Mouse (Mus musculus) adrenal gland, adult 2 months (tissue): ENCODE measurements around the gene Stk38. TPM values are rescaled to one million over a fixed set of nuclear protein-coding genes. Genes with fewer than 3 reads are reported as not detected.
A peak's percentile ranks its signal among the peaks of the same experiment; 100 is the strongest.
"Not testable (repeated sequence)": the region's sequence is repeated elsewhere in the genome, so short reads cannot be mapped to it uniquely, and the experiment has no call there.

ENCODE experiments used
- DNase-seq: peaks from one replicate; pipeline ENCODE4 v3.0.0; 2021
- polyA plus RNA-seq: library from polyadenylated mRNA; depleted of rRNA; stranded (reverse); fragments of >200 nt; gene quantifications from 2 replicates; pipeline ENCODE4 v1.2.3, GENCODE M21; 2012
- total RNA-seq, 2 experiments: library from RNA; stranded (reverse); gene quantifications; 2 replicates each; pipeline ENCODE4 v1.2.3; 2021

The Stk38 gene
- total and polyA plus RNA-seq, 3 experiments = 50.5 to 151 (median 52.6) TPM

DNA sequence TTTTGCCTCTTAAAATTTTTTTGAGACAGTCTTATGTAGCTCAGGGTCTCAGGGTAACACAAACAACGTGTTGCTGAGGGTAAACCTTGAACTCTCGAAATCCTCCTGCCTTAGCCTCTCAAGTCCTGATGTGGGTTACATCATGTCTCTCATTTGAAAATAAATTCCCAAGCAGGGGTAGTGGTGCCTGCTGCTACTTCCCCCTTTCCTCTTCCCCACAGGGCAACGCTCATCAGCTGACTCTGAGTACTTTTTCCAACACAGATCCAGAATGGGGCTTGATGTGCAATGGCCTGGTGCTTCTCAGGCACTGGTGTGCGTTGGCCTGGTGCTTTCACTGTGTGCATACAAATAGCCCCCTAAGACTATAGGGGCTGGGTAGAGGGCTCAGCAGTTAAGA, 1.4 kb upstream of the Stk38 start:
- no peak for DNase-seq

DNA sequence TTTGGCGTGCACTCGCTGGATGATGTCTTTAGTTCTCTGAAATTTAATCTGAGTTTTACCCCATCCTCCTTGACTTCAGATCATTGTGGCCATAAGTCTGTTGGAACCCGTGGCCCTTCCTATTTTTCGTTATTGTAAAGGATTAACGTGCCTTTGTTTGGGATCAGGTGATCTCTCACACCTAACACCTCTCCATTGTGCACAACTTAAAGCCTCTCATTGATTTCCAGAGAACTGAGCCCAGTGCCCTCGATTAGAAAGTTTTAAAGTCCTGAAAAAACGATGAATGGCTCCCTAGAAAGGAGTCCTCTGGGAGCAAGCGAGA, 493 bp upstream of the Stk38 start:
- DNase-seq = no peak

GRCm38 (mm10) chr17:29007243-29007640, 553 bp downstream of the Stk38 start:
- no peak for DNase-seq

DNA sequence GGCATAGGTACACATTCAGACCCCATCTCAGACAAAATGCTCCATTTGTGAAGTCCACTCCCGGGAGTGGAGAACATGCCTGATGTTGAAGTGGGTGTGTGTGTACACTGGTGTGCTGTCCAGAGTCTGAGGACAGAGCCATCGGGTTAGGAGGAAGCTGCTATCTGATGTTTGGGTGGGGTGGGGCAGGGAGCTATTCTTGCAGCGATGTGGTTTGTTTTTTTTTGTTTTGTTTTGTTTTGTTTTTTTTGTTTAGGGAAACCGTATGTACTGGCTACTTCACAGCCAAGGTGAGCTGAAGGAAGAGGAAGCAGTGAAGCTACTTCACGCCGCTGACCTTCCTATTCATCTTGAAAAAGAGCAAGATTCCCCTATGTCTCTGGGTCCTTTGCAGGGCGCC, 983 bp downstream of the Stk38 start:
- no peak for DNase-seq

GRCm38 (mm10) chr17:29005002-29005401, 2.8 kb downstream of the Stk38 start:
- no peak for DNase-seq

- DNase-seq = no peak
These were observed 4.1 kb downstream of the Stk38 start for GRCm38 (mm10) chr17:29003740-29004139.

GRCm38 (mm10) chr17:29000465-29000864, 7.3 kb downstream of the Stk38 start:
- no peak for DNase-seq

DNA sequence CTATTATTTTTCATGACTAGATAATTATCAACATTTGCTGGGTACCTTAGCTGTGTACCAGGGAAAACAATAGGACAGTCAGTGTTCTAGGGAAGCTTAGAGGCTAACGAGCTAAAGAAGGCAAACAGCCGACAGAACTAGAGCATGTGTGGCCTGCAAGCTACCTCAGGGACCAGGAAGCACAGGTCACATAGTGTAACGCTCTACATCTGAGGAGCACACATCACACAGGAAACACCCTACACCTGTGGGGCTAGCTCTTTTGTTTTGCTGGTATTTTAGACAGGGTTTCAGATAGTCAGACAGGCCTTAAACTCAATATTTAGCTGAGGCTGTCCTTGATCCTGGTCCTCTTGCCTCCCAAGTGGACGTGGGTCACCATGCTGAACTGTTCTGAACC, 13.2 kb downstream of the Stk38 start:
- DNase-seq = no peak

DNA sequence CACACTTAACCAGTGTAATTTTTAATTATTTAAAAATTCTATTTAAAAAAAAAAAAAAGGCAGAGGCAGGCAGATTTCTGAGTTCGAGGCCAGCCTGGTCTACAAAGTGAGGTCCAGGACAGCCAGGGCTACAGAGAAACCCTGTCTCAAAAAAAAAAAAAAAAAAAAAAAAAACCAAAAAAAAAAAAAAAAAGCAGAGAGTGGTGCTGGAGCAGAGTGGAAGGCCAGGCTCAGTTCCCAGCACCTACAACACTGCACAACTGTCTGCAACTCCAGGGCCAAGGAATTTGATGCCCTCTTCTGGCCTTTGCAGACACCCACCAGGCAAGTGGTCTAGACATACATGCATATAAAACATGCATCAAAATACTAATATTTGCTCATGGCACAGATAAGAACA, 14.8 kb downstream of the Stk38 start:
- not testable (repeated sequence) for DNase-seq

GRCm38 (mm10) chr17:28992105-28992504, 15.7 kb downstream of the Stk38 start:
- peak; percentile 17 for DNase-seq

DNA sequence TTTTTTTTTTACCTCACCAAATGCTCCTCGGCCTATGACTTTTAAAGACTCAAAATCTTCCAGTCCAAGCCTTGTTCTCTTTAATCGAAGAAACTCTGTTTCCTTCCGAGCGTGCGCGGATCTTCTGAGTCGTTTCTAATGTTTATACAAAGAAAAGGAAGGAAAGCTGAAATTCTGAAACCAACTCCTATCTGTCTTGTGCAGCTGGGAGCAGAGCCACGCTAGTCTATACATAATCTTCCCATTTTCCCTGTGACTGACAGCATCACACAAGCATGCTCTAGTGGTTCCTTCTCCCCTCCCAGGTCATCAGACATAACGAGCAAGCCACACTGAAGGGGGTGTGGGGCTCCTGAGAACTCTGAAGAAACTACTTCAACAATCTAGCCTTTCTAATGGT, 16.5 kb downstream of the Stk38 start:
- DNase-seq = no peak

DNA sequence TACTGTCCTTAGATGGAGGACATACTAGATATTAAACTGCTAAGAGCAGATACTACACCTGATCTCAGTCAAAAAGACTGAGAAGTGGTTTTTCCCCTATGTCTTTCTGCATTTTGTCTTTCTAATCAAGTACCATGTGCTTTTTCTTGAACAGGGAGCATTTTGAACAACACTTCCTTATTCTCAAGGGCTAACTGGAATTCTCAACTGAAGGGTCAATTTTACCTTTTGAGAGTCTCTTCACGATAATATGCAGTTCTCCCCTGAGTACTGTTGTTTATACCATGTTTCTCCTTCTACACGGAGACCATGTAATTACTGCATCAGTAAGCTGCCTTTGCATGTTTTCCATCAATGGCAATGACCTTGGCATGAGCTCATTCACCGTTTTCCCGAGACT, 17.7 kb downstream of the Stk38 start:
- no peak for DNase-seq

GRCm38 (mm10) chr17:28988996-28989395, 18.8 kb downstream of the Stk38 start:
- DNase-seq = no peak

DNA sequence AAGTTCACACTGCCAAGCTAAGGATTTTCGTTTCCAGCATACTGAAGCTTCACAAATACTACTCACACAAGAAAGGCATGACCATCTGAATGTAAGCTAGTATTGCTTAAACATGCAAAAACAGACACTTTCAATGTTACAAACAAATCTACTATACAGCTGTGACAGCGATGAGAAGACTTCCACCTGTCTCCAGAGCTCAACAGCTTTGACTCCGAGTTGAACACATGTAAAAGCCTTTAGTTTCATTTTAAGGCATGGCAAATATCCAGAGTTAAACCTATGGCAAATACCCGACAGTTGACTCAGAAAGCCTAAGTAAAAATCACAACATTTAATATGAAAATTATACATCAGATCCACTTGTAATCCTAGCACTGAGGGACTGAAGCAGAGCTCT, 19.5 kb downstream of the Stk38 start:
- no peak for DNase-seq

DNA sequence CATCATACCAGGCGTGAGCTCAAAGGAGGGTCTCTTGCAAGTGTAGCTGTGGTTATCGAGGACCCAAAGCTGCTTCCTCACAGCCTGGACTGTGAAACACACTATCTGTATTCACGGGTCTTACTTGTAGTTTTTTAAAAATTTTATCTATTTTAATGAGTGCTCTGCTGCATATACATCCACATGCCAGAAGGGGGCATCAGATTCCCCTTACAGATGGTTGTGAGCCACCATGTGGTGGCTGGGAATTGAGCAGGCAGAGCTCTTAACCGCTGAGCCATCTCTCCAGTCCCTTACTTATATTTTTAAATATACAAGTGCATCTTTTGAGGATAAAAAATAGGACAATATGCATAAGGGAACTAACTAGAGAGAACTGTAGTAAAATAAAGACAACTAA, 20.1 kb downstream of the Stk38 start:
- no peak for DNase-seq

- DNase-seq = peak; percentile 22
These were observed 21.0 kb downstream of the Stk38 start for GRCm38 (mm10) chr17:28986833-28987232.

DNA sequence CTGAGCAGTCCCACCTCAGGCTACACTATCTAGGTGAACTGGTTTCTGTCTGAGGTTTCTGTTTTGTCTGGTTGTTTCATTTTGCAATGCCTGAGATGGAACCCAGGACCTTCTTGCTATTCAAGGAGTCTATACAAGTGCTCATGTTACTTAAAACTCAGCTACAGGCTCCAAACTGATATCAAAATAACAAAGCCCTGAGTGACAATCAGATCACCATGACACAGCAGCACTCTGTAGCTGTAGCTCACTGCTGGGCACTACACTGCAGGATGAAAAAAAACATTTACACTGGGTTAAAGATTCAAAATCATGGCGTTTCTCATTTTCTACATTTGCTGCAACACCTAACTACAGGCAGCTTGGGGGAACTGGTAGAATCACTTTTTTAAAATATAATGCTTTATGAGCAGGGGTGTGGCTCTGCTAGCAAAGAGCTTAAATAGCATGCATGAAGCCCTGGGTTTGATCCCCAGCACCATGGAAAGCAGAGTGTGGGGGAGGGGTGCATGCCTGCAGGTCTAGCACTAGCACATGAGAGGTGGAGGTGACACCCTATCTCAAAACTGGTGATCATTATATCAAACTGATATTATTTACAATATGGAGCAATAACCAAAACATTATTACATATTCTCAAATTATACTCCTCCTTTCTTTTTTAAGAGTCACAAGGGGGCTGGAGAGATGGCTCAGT, 22.9 kb downstream of the Stk38 start:
- DNase-seq = no peak

DNA sequence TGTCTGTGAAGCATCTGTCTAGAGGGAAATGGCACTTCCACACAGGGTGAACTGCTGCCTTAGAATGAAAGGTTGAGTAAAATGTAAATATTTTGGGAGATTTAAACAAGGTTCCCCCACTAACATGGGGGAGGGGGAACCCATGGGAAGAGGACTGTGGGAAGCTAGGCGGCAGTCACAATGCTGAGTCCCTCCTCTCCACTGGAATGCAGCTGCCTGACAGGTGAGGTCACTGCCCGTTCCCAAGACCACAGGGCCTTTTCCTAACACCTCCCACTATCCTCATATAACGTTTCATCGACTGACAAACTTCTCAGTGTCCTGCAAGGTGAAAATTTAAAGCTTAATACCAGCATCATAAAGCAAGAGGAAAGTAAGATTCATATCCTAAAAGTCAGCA, 25.2 kb downstream of the Stk38 start:
- DNase-seq = no peak

- no peak for DNase-seq
These were observed 26.7 kb downstream of the Stk38 start for GRCm38 (mm10) chr17:28981081-28981480.

DNA sequence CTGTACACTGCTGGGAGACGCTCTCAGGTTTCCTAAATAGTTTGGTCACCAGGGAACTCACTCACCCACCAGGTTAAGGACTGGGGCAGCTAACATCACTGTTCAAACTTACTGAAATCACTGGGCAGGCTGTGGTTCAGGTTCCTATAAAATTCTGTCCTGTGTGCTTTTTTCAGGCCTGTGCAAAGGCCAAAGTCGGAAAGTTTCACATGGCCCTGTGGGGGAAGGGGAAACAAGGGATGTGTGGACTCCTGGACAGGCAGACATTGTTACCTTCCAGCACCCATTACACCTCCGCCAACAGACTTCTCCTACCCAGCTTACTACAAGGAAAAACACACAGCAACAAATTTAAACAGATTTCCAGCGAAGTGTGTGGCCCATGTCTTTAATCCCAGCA, 28.7 kb downstream of the Stk38 start:
- no peak for DNase-seq

- no peak for DNase-seq
These were observed 37.7 kb downstream of the Stk38 start for GRCm38 (mm10) chr17:28970122-28970521.

DNA sequence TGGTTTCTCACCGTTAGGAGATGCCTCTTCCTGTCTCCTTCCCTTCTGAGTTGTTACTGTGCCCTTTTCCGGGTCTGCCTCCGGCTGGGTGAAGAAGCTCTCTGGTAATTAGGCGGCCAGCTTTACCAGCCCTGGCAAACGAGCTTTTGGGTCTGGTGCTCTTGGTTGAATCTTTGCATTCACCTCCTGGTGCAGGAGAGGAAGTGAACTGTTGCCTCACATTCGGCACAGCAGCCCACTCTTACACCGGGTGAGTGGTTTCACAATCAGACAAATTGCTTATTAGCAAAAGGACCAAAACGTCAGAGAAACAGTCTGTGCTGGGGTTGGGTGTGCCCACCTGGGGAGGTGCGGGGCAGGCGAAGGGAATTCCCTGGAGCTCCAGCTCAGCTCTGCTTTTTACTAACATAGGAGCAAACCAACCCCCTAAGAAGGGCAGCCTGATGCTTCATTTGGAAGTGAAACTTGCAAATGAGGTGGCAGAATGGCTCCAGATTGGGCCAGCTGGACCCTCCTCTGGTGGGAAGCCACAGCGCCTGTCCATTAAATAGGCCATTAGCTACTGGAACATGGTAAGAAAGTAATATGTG, 40.7 kb downstream of the Stk38 start:
- DNase-seq = no peak

- DNase-seq = no peak
These were observed 46.2 kb downstream of the Stk38 start for GRCm38 (mm10) chr17:28961596-28961995.

DNA sequence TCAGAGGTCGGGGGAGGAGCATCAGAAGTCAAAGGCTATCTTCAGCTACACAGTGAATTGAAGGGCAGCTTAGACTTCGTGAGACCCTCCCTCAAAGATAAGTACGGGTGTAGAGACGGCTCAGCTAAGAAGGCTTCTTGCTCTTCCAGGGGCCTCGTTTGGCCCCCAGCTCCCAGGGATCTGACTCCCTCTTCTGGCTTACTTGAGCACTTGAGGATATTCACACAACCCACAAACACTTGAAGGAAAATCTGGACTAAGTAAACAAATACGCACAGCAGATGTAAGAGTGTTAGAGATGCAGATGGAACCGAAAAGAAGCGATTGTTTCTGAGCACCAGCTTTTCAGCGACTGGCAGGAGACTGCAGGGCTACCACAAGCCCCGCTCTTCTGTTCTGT, 47.2 kb downstream of the Stk38 start:
- DNase-seq = no peak
